Mouse (Mus musculus) c-Kit-positive CD71-positive TER-119-negative erythroid progenitor cells, embryonic 14.5 days (primary cell): ENCODE results near the gene Ube2s.

Source experiments
- DNase-seq: peaks from one replicate; pipeline ENCODE4 v3.0.0-alpha.2; 2013; ENCODE audit warnings: low read depth

Gene Ube2s

GRCm38 (mm10) chr7:4777851-4778637, 34.3 kb downstream of the Ube2s start:
- no peak for DNase-seq

- no peak for DNase-seq
Observed at GRCm38 (mm10) chr7:4776861-4777830, 35.2 kb downstream of the Ube2s start.

GRCm38 (mm10) chr7:4776131-4776530, 36.3 kb downstream of the Ube2s start:
- no peak for DNase-seq

- no peak for DNase-seq
Observed at GRCm38 (mm10) chr7:4771202-4771601, 41.2 kb downstream of the Ube2s start, which contains the start of gene Fam71e2. Gene Fam71e2, minus strand, starts transcription at chr7:4771302.

- DNase-seq: no peak
Observed at GRCm38 (mm10) chr7:4764946-4765710, 47.3 kb downstream of the Ube2s start.

GRCm38 (mm10) chr7:4759670-4760069, 52.7 kb downstream of the Ube2s start:
- DNase-seq: no peak

GRCm38 (mm10) chr7:4752821-4753570, 59.4 kb downstream of the Ube2s start, which contains the start of gene Cox6b2:
Gene Cox6b2, minus strand, starts transcription at chr7:4753094.
- DNase-seq: peak; percentile 93

GRCm38 (mm10) chr7:4751971-4752820, 60.2 kb downstream of the Ube2s start:
- DNase-seq: no peak

- DNase-seq: no peak
Observed at GRCm38 (mm10) chr7:4749169-4749568, 63.2 kb downstream of the Ube2s start.

GRCm38 (mm10) chr7:4748321-4748720, 64.1 kb downstream of the Ube2s start:
- no peak for DNase-seq

GRCm38 (mm10) chr7:4747156-4747899, 65.1 kb downstream of the Ube2s start:
- no peak for DNase-seq

- no peak for DNase-seq
Observed at GRCm38 (mm10) chr7:4746326-4746980, 65.9 kb downstream of the Ube2s start.

GRCm38 (mm10) chr7:4744886-4745285, 67.5 kb downstream of the Ube2s start:
- DNase-seq: no peak
